Mouse (Mus musculus): Measurements from ENCODE around the gene Nop14.

DNA sequence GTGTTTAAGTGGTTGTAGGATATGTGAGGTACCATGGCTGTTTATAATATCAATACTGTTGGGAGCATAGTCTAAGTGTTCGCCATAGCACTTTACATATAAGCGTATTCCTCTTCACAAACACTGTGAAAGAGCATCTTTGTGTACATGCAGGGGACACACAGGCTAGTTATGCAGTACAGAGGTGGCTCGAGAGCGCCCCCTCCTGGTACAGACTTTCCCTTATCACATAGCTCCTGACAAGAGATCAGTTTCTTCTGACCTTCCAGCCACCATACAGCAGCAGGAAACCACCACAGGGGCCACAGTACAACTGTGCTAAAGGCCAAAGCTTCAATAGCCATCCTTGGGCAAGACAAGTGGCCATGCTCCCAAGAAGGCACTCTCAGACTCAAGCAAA lies 12.4 kb downstream of the Nop14 start:
- TF ChIP-seq POLR2A (IDR thresholded peaks at IDR 0.05; ENCODE audit: insufficient read depth, low read depth, low read length) (no peak), CTCF (IDR thresholded peaks at IDR 0.05) (peak; percentile 78), EP300 (IDR thresholded peaks at IDR 0.05; ENCODE audit: insufficient read depth, low read depth, low read length) (no peak)
